Mouse (Mus musculus) lung, postnatal 0 days (tissue): ENCODE measurements around the gene Slc35e3. TPM values are rescaled to one million over a fixed set of nuclear protein-coding genes. Genes with fewer than 3 reads are reported as not detected.

ENCODE experiments used
- ATAC-seq: fragments of 200-750 bp; cut with Nextera tagmentation; 2 replicates; pipeline ENCODE4 v1.8.0; 2017; ENCODE audit warnings: moderate library complexity
- DNase-seq: peaks from one replicate; pipeline ENCODE4 v3.0.0-alpha.2; 2016; ENCODE audit warnings: low spot score
- H3K27ac ChIP-seq: fragments of 300-500 bp; sonication (generic); 2 replicates; pipeline ENCODE4 v1.5.1; 2014; ENCODE audit warnings: antibody characterized with exemption, mild to moderate bottlenecking, low read length, mixed read lengths
- H3K27me3 ChIP-seq: fragments of 300-500 bp; sonication (generic); replicated peaks from 2 replicates; pipeline ENCODE4 v1.6.1; 2014; ENCODE audit warnings: low read length, mixed read lengths; ENCODE audit not compliant: insufficient read depth
- H3K36me3 ChIP-seq: fragments of 300-500 bp; sonication (generic); 2 replicates; pipeline ENCODE4 v1.6.1; 2014; ENCODE audit warnings: low read length, mixed read lengths; ENCODE audit not compliant: insufficient read depth
- H3K4me1 ChIP-seq: fragments of 300-500 bp; sonication (generic); 2 replicates; pipeline ENCODE4 v1.6.1; 2014; ENCODE audit warnings: antibody characterized with exemption, low read depth, low read length, mixed read lengths; ENCODE audit not compliant: insufficient read depth
- H3K4me2 ChIP-seq: fragments of 300-500 bp; sonication (generic); replicated peaks from 2 replicates; pipeline ENCODE4 v1.6.1; 2014; ENCODE audit warnings: low read depth, mild to moderate bottlenecking, low read length, moderate library complexity, mixed read lengths
- H3K4me3 ChIP-seq: fragments of 300-500 bp; sonication (generic); 2 replicates; pipeline ENCODE4 v1.5.1; 2014; ENCODE audit warnings: low read depth, low read length
- H3K9ac ChIP-seq: fragments of 300-500 bp; sonication (generic); replicated peaks from 2 replicates; pipeline ENCODE4 v1.6.1; 2014; ENCODE audit warnings: low read depth, mild to moderate bottlenecking
- H3K9me3 ChIP-seq: fragments of 300-500 bp; sonication (generic); 2 replicates; pipeline ENCODE4 v1.6.1; 2016; ENCODE audit warnings: low read length, mixed read lengths
- CTCF ChIP-seq: IDR thresholded peaks from 2 replicates; pipeline ENCODE4 v1.5.1; 2016; ENCODE audit warnings: antibody characterized with exemption, mild to moderate bottlenecking
- EP300 ChIP-seq: IDR thresholded peaks from 2 replicates; pipeline ENCODE4 v1.6.1; 2016; ENCODE audit warnings: antibody characterized with exemption, mild to moderate bottlenecking, control low read depth
- WGBS: fragments of 180-500 bp; shearing (Covaris S2); extraction: QIAGEN DNeasy Blood & Tissue Kit; methylation state at CpG from one replicate; pipeline ENCODE4 v1.1.7; 2014; 5-methylcytosine and 5-hydroxymethylcytosine counted together
- polyA plus RNA-seq: library from polyadenylated mRNA; unstranded; fragments of >200 nt; fragmentation: Nextera tagmentation; extraction: Ambion mirVana; gene quantifications from 2 replicates; pipeline ENCODE4 v1.2.1, GENCODE M21; 2015

Gene Slc35e3
- polyA plus RNA-seq, 1 experiment from 2014 or later: 17.2 TPM

DNA sequence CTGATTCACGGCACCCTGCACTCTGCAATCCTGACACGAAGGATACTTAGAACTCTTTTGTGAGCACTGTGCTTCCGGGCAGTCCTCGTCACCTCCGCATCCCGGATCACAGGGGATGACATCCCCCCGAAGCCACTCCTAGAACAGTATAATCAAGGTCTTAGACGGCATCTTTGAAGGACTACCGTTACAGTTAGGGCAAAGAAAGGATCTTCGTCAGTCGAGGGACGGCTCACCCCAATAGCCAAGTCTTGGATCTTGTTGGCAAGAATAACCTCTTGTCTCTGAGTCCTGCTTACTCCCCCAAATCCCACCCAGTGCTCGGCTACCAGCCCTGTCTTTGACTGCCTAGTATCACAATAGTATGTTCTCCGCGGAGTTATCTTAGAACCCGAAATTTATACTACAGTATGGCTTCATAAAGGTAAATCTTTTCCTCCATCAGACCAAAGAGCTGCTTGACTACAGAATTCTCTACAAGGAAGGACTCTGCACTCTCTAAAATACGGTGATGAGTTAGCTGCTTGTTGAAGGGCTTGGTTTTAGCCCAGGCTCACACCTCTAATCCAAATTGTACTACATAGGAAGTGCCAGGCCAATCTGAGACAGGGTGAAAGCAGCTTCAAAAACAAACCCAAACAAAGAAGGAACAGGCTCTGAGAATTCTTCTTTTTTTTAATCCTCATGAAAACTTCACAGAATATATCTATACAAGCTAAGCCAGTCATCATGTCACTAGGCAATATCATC is 44.4 kb upstream of the Slc35e3 start:
- H3K4me2 ChIP-seq: no peak overlapping the region
- H3K27me3 ChIP-seq: no peaks in the 10 kb centered on the region
- H3K9me3 ChIP-seq: no peaks in the 10 kb centered on the region
- no peaks in the 10 kb centered on the region; the same call in 1 of the 2 replicates for H3K36me3 ChIP-seq
- WGBS: 91% methylated on average over 17 of the region's 17 CpGs
- no peak for ATAC-seq
- H3K4me3 ChIP-seq: no peak overlapping the region
- no peak for DNase-seq
- no peak for TF ChIP-seq EP300
- no peak for TF ChIP-seq CTCF
- H3K9ac ChIP-seq: no peak overlapping the region
- no peak overlapping the region for H3K27ac ChIP-seq
- peaks cover 5% of the 10 kb centered on the region; the same call in 1 of the 2 replicates for H3K4me1 ChIP-seq

DNA sequence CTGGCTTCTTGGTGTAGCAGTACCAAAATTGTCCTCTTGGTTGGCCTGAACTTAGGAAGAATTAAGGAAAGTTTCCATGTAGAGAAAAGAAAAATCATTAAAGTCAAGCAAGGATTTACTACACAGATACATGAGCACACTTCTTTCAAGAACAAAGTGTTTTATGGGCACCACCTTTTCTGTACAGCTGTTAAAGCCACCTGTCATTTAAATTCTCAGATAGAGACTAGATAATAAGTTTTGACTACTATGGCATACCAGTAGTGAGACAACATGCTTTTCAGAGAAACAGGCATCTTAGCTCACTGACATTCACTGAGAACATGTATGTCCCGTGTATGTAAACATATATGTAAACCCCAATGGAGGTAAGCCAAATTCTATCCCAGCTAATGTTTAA is 43.8 kb upstream of the Slc35e3 start:
- TF ChIP-seq EP300: no peak
- no peak for TF ChIP-seq CTCF
- H3K27me3 ChIP-seq: no peaks in the 10 kb centered on the region
- ATAC-seq (no peak), DNase-seq (no peak)
- H3K4me2 ChIP-seq: no peak overlapping the region
- peaks cover 5% of the 10 kb centered on the region; the same call in 1 of the 2 replicates for H3K4me1 ChIP-seq
- no peak overlapping the region for H3K4me3 ChIP-seq
- H3K9me3 ChIP-seq: no peaks in the 10 kb centered on the region
- no peak overlapping the region for H3K27ac ChIP-seq
- H3K36me3 ChIP-seq: no peaks in the 10 kb centered on the region; the same call in 1 of the 2 replicates
- 87% methylated on average over 1 of the region's 1 CpGs for WGBS
- H3K9ac ChIP-seq: no peak overlapping the region

DNA sequence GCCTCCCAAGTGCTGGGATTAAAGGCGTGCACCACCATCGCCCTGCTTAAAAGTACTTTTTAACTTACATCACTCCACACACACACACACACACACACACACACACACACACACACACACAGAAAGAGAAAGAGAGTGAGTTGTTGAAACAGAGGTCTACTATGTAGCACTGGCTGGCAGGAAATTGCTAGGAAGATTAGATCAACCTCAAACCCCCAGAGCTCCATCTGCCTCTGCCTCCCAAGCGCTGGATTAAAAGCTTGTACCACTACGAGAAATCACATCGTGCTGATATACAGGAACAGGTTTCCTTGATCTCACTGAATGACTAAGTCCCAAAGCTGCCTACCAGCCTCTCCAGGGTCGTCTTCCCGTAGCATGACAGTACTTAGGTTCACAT is 38.5 kb upstream of the Slc35e3 start:
- H3K27me3 ChIP-seq: no peaks in the 10 kb centered on the region
- no peak for TF ChIP-seq CTCF
- TF ChIP-seq EP300: no peak
- no peak overlapping the region for H3K9ac ChIP-seq
- WGBS: 94% methylated on average over 7 of the region's 7 CpGs
- no peak overlapping the region for H3K4me3 ChIP-seq
- H3K9me3 ChIP-seq: no peaks in the 10 kb centered on the region
- peaks cover 10% of the 10 kb centered on the region; the same call in 1 of the 2 replicates for H3K36me3 ChIP-seq
- H3K4me2 ChIP-seq: no peak overlapping the region
- no peaks in the 10 kb centered on the region for H3K4me1 ChIP-seq
- ATAC-seq (no peak), DNase-seq (no peak)
- no peak overlapping the region for H3K27ac ChIP-seq

DNA sequence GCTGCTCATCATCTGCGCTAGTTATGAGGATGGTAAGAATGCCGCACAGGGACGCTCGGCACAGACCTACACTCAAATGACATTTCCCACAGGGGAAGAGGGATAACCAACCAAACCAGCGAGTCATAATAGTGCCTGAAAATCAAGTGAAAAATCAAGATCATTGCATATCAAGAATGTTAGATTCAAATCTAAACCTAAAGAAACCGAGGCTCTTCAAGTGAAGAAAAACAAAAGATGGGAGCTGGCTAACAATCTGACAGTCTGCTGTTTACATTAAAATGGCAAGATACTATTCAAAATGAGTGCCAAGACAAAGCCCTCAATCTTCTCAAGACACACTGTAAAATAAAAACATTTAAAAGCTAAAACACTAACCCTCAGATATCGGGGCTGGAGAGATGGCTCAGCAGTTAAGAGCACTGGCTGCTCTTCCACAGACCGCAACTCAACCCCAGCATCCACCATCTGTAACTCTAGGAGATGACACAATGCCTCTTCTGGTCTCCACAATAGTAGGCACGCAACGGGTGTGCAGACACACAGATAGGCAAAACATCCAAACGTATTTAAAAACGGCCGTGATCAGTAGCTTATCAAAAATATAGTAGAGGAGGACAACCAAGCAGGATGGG is 37.7 kb upstream of the Slc35e3 start:
- peaks cover 10% of the 10 kb centered on the region; the same call in 1 of the 2 replicates for H3K36me3 ChIP-seq
- no peak overlapping the region for H3K9ac ChIP-seq
- H3K4me3 ChIP-seq: no peak overlapping the region
- WGBS: 92% methylated on average over 13 of the region's 13 CpGs
- TF ChIP-seq EP300 (no peak), CTCF (no peak)
- H3K9me3 ChIP-seq: no peaks in the 10 kb centered on the region
- H3K27ac ChIP-seq: no peak overlapping the region
- H3K27me3 ChIP-seq: no peaks in the 10 kb centered on the region
- no peak for ATAC-seq
- no peak for DNase-seq
- no peak overlapping the region for H3K4me2 ChIP-seq
- H3K4me1 ChIP-seq: no peaks in the 10 kb centered on the region

DNA sequence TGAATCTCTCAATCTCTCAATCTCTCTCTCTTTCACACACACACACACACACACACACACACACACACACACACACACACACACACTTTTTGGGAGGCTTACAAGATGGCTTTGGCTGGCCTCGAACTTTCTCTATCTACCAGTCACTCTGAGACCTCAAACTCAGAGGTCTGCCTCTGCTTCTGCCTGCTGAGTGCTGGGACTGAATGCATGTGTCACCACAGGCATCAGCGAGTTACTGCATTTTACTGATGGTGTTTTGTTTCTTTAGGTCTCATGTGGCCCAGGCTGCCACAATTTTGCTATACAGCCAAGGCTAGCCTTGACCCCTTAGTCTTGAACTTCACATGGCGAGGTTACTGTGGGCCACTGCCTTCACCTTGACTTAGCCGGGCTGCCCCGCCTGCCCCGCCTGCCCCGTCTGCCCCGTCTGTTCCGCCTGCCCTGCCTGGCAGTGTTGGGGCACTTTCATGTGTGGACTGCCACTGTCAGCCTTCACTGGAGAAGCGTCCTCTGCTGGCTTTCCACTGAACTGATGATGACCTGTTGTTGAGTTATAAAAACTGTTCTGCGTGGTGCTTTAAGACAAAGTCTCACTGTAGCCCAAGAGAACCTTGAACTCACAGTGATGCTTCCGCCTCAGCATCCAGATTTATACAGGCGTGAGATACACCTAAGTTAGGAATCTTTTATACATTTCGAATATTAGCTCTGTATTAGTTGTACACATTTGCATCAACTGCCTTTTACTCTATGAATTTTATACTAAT is 36.5 kb upstream of the Slc35e3 start:
- H3K36me3 ChIP-seq: peaks cover 10% of the 10 kb centered on the region; the same call in 1 of the 2 replicates
- H3K4me1 ChIP-seq: no peaks in the 10 kb centered on the region
- H3K27ac ChIP-seq: no peak overlapping the region
- DNase-seq: no peak
- TF ChIP-seq EP300 (no peak), CTCF (no peak)
- H3K4me2 ChIP-seq: no peak overlapping the region
- no peaks in the 10 kb centered on the region for H3K9me3 ChIP-seq
- H3K9ac ChIP-seq: no peak overlapping the region
- no peak for ATAC-seq
- no peaks in the 10 kb centered on the region for H3K27me3 ChIP-seq
- H3K4me3 ChIP-seq: no peak overlapping the region
- WGBS: 94% methylated on average over 14 of the region's 14 CpGs

DNA sequence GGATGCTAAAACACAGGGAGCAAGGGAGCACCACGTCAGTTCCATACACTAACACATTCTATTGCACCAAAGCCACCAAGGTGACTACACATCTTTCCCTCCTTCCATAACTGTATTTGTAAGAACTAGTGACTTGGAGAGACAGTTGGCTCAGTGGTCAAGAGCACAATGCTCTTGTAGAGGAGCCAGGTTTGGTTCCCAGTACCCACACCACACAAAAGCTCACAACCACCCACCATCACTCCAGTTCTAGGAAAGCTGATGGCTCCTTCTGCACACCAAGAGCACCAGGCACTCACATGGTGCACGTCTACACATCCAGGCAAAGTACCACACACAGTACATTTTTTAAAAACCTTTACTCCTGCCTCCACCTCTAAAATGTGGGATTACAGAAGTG is 35.9 kb upstream of the Slc35e3 start:
- ATAC-seq (no peak), DNase-seq (no peak)
- Histone ChIP-seq H3K4me1 (no peaks in the 10 kb centered on the region), H3K9me3 (no peaks in the 10 kb centered on the region), H3K4me2 (no peak overlapping the region), H3K4me3 (no peak overlapping the region), H3K27ac (no peak overlapping the region), H3K9ac (no peak overlapping the region), H3K27me3 (no peaks in the 10 kb centered on the region), H3K36me3 (peaks cover 10% of the 10 kb centered on the region; the same call in 1 of the 2 replicates)
- TF ChIP-seq EP300: no peak
- no peak for TF ChIP-seq CTCF
- WGBS: 73% methylated on average over 2 of the region's 2 CpGs
